Mouse (Mus musculus): ENCODE data around the gene Ccdc188. TPM values are rescaled to one million over a fixed set of nuclear protein-coding genes. Genes with fewer than 3 reads are reported as not detected.
A peak's percentile ranks its signal among the peaks of the same experiment; 100 is the strongest.

Ccdc188 gene
- total RNA-seq, 2 experiments from 2014 or later, result not detected

GRCm38 (mm10) chr16:18198365-18199098 lies 19.1 kb upstream of the Ccdc188 start:
- intact Hi-C loops (cut with DNase I), result no loop called here
- no peak for DNase-seq (ENCODE audit: low spot score in 2 of 2)

- DNase-seq (ENCODE audit: low spot score in 2 of 2), result no peak
- intact Hi-C loops (cut with DNase I), result no loop called here
Measured at GRCm38 (mm10) chr16:18200062-18200461, 17.6 kb upstream of the Ccdc188 start.

GRCm38 (mm10) chr16:18201620-18202019 lies 16.1 kb upstream of the Ccdc188 start:
- intact Hi-C loops (cut with DNase I), result no loop called here

GRCm38 (mm10) chr16:18202061-18202460 lies 15.6 kb upstream of the Ccdc188 start:
- intact Hi-C loops (cut with DNase I), result no loop called here

More at GRCm38 (mm10) chr16:18201620-18202019, 16.1 kb upstream of the Ccdc188 start:
- no peak for DNase-seq (ENCODE audit: low spot score in 2 of 2)

GRCm38 (mm10) chr16:18203430-18204091 lies 14.1 kb upstream of the Ccdc188 start:
- intact Hi-C loops (cut with DNase I), result no loop called here
- no peak for DNase-seq (ENCODE audit: low spot score in 2 of 2)

More at GRCm38 (mm10) chr16:18202061-18202460, 15.6 kb upstream of the Ccdc188 start:
- no peak for DNase-seq (ENCODE audit: low spot score in 2 of 2)

- intact Hi-C loops (cut with DNase I), result loop anchor here (1.0 to 5.0 kb wide), 3 partner anchors 39 to 159 kb away; partner anchors contain the start of gene Dgcr6
- peak; percentile 75 to 88 for DNase-seq (ENCODE audit: low spot score in 2 of 2)
Measured at GRCm38 (mm10) chr16:18210701-18211416, 6.8 kb upstream of the Ccdc188 start.

GRCm38 (mm10) chr16:18211417-18212171 lies 6.1 kb upstream of the Ccdc188 start:
- peak; percentile 93 for DNase-seq (ENCODE audit: low spot score in 2 of 2)
- intact Hi-C loops (cut with DNase I), result loop anchor here (1.0 to 5.0 kb wide), 3 partner anchors 39 to 159 kb away; partner anchors contain the start of gene Dgcr6

- DNase-seq (ENCODE audit: low spot score in 2 of 2), result peak; percentile 82 to 87
- intact Hi-C loops (cut with DNase I), result loop anchor here (5.0 kb wide), 1 partner anchor 41 kb away; no protein-coding TSS in a partner anchor
Measured at GRCm38 (mm10) chr16:18213689-18214088, 4.0 kb upstream of the Ccdc188 start.

GRCm38 (mm10) chr16:18214858-18215257 lies 2.8 kb upstream of the Ccdc188 start:
- no peak for DNase-seq (ENCODE audit: low spot score in 2 of 2)
- intact Hi-C loops (cut with DNase I), result loop anchor here (5.0 kb wide), 1 partner anchor 43 kb away; no protein-coding TSS in a partner anchor

- intact Hi-C loops (cut with DNase I), result no loop called here
- DNase-seq (ENCODE audit: low spot score in 2 of 2), result no peak
Measured at GRCm38 (mm10) chr16:18218580-18218996, 909 bp downstream of the Ccdc188 start.

GRCm38 (mm10) chr16:18220001-18220400 lies 2.3 kb downstream of the Ccdc188 start:
- intact Hi-C loops (cut with DNase I), result no loop called here
- DNase-seq (ENCODE audit: low spot score in 2 of 2), result peak in 1 of 2 experiments; percentile 65

GRCm38 (mm10) chr16:18220856-18221542 lies 3.3 kb downstream of the Ccdc188 start:
- DNase-seq (ENCODE audit: low spot score in 2 of 2), result no peak
- intact Hi-C loops (cut with DNase I), result no loop called here

GRCm38 (mm10) chr16:18221543-18221898 lies 3.8 kb downstream of the Ccdc188 start:
- intact Hi-C loops (cut with DNase I), result no loop called here
- no peak for DNase-seq (ENCODE audit: low spot score in 2 of 2)

GRCm38 (mm10) chr16:18222188-18222587 lies 4.5 kb downstream of the Ccdc188 start:
- no peak for DNase-seq (ENCODE audit: low spot score in 2 of 2)
- intact Hi-C loops (cut with DNase I), result no loop called here

GRCm38 (mm10) chr16:18227187-18227586 lies 9.5 kb downstream of the Ccdc188 start:
- DNase-seq (ENCODE audit: low spot score in 2 of 2), result no peak
- intact Hi-C loops (cut with DNase I), result no loop called here

- intact Hi-C loops (cut with DNase I), result no loop called here
- no peak for DNase-seq (ENCODE audit: low spot score in 2 of 2)
Measured at GRCm38 (mm10) chr16:18227897-18228422, 10.3 kb downstream of the Ccdc188 start.

- intact Hi-C loops (cut with DNase I), result no loop called here
- DNase-seq (ENCODE audit: low spot score in 2 of 2), result no peak
Measured at GRCm38 (mm10) chr16:18228856-18229255, 11.2 kb downstream of the Ccdc188 start.

GRCm38 (mm10) chr16:18229622-18230021 lies 11.9 kb downstream of the Ccdc188 start:
- peak; percentile 84 to 97 for DNase-seq (ENCODE audit: low spot score in 2 of 2)
- intact Hi-C loops (cut with DNase I), result loop anchor here (10.0 kb wide), 2 partner anchors 305 to 395 kb away; partner anchors contain the start of genes Gm49601, Gp1bb, Sept5 and Slc25a1

All from left cerebral cortex, postnatal 25 days (tissue).